Mouse (Mus musculus) kidney, adult 2 months (tissue): ENCODE measurements around the gene Maff.

ENCODE experiments used
- CTCF ChIP-seq: fragments of 200-500 bp; conservative IDR thresholded peaks from 2 replicates; pipeline ENCODE4 v1.5.1; 2011; ENCODE audit warnings: low read depth, mild to moderate bottlenecking, control low read depth, low read length, moderate library complexity, mixed read lengths; ENCODE audit not compliant: insufficient read depth, insufficient read length
- POLR2A ChIP-seq: fragments of 200-500 bp; IDR thresholded peaks from one replicate; pipeline ENCODE4 v1.6.1; 2011; ENCODE audit warnings: low read depth, low read length, control low read depth

DNA sequence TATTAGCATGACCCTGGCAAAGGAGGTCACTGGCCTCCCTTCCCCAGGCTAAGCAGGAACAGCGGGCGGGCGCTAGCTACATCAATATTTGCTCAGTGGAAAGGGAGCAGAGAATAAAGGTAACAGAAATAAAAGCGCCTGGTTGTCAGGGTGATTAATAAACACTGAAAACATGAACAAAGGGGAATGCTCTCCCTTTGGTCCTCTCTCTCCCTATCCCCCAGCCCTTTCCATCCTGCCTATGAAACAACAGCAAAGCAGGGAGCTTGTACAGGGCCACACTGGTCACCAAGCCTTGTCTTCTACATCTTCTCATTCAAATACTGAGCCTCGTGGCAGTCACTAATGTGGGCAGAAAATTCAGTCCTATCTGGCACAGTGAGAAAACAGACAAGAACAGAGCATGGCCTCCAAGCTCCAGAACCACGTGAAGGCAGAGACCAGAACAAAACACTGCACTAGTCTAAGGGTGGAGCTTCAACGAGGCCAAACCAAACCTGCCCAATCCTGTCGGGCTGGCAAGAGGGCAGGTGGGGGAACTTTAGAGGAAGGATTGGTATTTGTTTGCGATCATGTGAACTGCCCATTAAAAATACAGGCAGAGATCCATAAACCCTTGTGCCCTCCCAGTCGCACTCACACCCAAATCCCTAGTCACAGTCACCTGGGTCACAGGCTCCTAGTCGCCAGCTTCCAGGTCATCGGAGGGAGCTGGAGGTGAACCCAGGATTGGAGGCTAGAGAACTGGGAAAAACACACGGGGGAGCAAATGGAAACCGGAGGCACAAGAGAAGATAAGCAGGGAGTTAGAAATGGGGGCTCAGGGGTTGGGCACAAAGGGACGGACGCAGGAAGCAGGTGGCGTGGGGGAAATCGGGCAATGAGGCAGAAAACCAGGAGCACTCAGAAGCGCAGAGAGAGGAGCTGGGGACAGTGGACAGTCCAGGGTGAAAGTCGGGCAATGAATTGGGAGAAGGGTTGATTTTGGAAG lies 19.2 kb upstream of the Maff start:
- no peak for TF ChIP-seq CTCF
- peak; percentile 59 for TF ChIP-seq POLR2A
